Mouse (Mus musculus) adrenal gland (tissue): Measurements from ENCODE around the gene Pnrc1.

Experiments used
- intact Hi-C: fragments of 180-260 bp; cut with DNase I; formaldehyde crosslinking; loops from one replicate; pipeline ENCODE4 v1.15.1; 2025

Gene Pnrc1

DNA sequence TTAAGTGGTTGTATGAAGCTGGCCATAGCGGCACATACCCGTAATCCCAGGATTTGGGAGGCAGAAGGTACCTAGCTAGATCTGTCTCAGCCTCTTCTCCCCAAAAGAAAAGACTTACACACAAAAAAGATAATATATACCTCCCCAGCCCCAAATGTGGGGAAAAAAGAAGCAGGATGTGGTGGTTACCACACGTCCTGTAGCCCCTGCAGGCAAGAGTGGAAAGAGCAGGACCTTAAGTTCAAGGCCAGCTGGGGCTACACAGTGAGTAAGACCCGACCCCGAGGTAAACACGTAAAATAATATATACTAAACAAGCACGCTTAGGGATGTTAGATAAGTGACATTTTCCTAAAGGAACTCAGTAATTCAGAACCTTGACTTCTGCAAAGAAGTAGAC lies 62.8 kb downstream of the Pnrc1 start:
- intact Hi-C loops, result no loop called here

DNA sequence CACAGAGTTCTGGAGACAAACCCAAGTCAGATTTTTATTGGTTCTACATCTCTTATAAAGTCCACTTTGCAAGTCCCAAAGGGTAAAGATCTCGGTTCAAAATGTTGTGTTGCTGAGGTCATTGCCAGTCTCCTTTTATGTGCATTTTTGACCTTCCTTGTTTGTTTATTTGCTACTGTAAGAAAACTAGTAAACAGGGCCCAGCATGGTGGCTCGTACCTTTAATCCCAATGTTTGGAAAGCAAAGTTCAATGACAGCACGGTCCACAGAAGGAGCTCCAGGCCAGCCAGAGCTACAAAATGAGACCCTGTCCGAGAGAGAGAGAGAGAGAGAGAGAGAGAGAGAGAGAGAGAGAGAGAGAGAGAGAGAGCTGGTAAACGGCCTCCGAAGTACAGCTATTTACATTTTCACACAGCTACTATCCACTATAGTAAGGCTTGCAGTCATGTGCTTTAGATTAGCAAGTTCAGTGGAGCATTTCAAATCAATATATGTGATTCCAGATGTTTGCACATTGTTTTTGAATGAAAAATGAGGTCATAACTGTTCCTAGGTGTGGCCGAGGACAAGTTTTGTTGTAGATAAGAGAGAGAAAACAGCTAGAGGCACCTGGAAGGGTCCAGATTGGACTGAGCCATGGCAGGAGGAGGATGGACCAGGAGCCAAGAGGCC lies 65.8 kb downstream of the Pnrc1 start:
- intact Hi-C loops, result no loop called here

DNA sequence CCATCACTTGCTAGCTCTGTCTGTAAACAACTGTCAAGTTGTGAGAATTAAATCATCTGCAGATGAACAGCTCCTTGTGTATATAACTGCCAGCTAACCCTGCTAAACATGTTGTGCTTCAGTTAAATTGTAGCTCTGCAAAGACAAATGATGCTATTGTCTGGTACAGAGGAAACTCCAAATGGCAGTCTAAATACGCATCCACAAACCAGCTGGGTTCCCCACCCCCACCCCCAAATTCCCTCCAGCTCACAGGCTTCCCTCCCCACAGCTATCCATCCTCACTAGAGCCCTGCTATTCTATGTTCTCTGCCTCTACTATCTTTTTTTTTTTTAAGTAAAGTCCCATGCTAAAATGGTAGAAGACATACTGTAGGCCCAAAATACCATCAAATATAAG lies 68.1 kb downstream of the Pnrc1 start:
- intact Hi-C loops, result no loop called here

DNA sequence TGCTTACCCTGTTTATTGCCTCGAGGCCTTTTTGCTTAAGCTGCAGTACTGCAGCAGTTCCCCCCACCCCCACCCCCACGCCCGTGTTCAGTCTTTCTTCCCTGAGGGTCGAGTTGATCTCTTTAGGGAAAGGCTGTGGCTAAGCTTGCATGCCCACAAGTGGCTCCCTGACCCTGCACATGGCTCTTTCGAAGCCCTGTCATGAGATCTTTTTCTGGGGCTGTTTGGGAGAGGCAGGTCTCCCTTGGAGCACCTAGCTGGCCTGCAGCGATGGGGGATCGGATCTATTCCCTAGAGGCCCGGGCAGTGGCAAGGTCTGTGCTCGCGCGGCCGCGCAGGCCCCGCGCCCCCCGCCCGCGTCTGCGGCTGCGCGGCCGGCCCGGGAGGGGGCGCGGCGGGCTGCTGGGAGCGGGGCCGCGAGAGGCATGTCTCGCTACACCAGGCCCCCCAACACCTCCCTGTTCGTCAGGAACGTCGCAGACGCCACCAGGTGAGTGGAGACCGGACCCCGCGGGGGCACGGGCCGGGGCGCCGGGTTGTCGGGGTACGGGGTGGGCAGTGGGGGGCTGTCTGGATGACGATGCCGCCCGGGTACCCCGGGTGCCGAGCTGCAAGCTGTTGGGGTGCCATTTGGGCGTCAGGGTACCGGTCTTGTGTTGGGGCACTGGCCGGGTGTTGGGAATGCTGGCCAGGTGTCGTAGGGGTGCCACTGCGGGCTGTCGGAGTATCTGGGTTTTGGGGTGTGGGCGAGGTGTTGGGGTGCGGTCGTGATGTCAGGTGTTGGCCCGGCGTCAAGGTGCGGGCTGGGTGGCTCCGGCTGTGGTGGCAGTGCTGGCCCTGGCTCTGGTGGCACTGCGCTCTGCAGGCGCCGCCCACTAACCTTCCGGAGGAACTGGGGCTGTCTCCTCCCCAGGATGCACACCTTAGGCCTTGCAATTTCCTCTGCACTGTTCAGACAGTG lies 80.8 kb downstream of the Pnrc1 start, which contains the start of gene Srsf12:
Gene Srsf12, plus strand, starts transcription at position 111 of the 961 bp plus-strand sequence.
- intact Hi-C loops, result no loop called here

GRCm38 (mm10) chr4:33207551-33207950 lies 82.4 kb downstream of the Pnrc1 start:
- intact Hi-C loops, result loop anchor here (2.0 kb wide), 1 partner anchor 85 kb away; no protein-coding TSS in a partner anchor

GRCm38 (mm10) chr4:33204682-33205081 lies 85.3 kb downstream of the Pnrc1 start:
- intact Hi-C loops, result loop anchor here (1.0 to 2.0 kb wide), 2 partner anchors 56 to 80 kb away; no protein-coding TSS in a partner anchor

DNA sequence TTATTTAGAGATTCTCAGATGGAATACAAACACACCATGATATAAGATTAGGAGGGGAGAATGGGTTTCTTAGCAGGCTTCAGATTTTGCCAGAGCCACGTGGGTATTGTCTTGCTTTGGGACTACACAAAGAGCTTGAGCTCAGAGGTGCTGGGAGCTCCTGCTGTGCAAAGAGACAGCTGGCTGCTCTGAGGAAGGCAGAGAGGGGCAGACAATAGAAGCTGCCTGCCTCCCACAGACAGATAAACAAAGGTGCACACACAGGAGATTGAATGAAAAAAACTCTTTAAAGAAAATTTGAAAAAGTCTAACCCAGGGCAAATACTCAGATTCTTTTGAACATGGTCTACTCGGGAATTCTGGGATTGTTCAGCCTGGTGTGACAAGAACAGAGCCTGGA lies 91.8 kb downstream of the Pnrc1 start:
- intact Hi-C loops, result no loop called here
